Mouse (Mus musculus) hindbrain, embryonic 14.5 days (tissue): ENCODE measurements around the gene Rara. TPM values are rescaled to one million over a fixed set of nuclear protein-coding genes. Genes with fewer than 3 reads are reported as not detected.

Experiments used
- ATAC-seq: fragments of 200-750 bp; cut with Nextera tagmentation; 2 replicates; pipeline ENCODE4 v1.8.0; 2017; ENCODE audit warnings: moderate number of reproducible peaks, mild to moderate bottlenecking, moderate TSS enrichment, moderate library complexity; ENCODE audit not compliant: low FRiP score
- DNase-seq: peaks from one replicate; pipeline ENCODE4 v3.0.0-alpha.2; 2015; ENCODE audit warnings: low spot score
- H3K27ac ChIP-seq: fragments of 300-500 bp; sonication (generic); 2 replicates; pipeline ENCODE4 v1.5.1; 2014; ENCODE audit warnings: mild to moderate bottlenecking, moderate library complexity
- H3K27me3 ChIP-seq: fragments of 300-500 bp; sonication (generic); 2 replicates; pipeline ENCODE4 v1.6.1; 2014; ENCODE audit warnings: mild to moderate bottlenecking, low read length, mixed read lengths; ENCODE audit not compliant: control insufficient read depth, insufficient read depth
- H3K36me3 ChIP-seq: fragments of 300-500 bp; sonication (generic); replicated peaks from 2 replicates; pipeline ENCODE4 v1.6.1; 2014; ENCODE audit not compliant: control insufficient read depth, insufficient read depth
- H3K4me1 ChIP-seq: fragments of 300-500 bp; sonication (generic); replicated peaks from 2 replicates; pipeline ENCODE4 v1.6.1; 2014; ENCODE audit warnings: antibody characterized with exemption, low read length, mixed read lengths; ENCODE audit not compliant: control insufficient read depth, insufficient read depth
- H3K4me2 ChIP-seq: fragments of 300-500 bp; sonication (generic); replicated peaks from 2 replicates; pipeline ENCODE4 v1.6.1; 2014; ENCODE audit warnings: mild to moderate bottlenecking, moderate library complexity
- H3K4me3 ChIP-seq: fragments of 300-500 bp; sonication (generic); replicated peaks from 2 replicates; pipeline ENCODE4 v1.5.1; 2014; ENCODE audit warnings: mild to moderate bottlenecking, low read length
- H3K9ac ChIP-seq: fragments of 300-500 bp; sonication (generic); 2 replicates; pipeline ENCODE4 v1.6.1; 2014
- H3K9me3 ChIP-seq: fragments of 300-500 bp; sonication (generic); 2 replicates; pipeline ENCODE4 v1.6.1; 2016; ENCODE audit warnings: low read length; ENCODE audit not compliant: control insufficient read depth
- WGBS: fragments of 180-500 bp; shearing (Covaris S2); extraction: QIAGEN DNeasy Blood & Tissue Kit; methylation state at CpG from one replicate; pipeline ENCODE4 v1.1.7; 2014; 5-methylcytosine and 5-hydroxymethylcytosine counted together
- polyA plus RNA-seq: library from polyadenylated mRNA; unstranded; fragments of >200 nt; fragmentation: Nextera tagmentation; extraction: Ambion mirVana; gene quantifications from 2 replicates; pipeline ENCODE4 v1.2.1, GENCODE M21; 2014

The Rara gene
- polyA plus RNA-seq, 1 experiment from 2014 or later: 18.7 TPM

GRCm38 (mm10) chr11:99019844-99020243, 92.2 kb downstream of the Rara start:
- no peak overlapping the region for H3K4me2 ChIP-seq
- ATAC-seq (no peak), DNase-seq (no peak)
- no peaks in the 10 kb centered on the region for H3K4me1 ChIP-seq
- WGBS: 94% methylated on average over 6 of the region's 6 CpGs
- no peak overlapping the region for H3K4me3 ChIP-seq
- H3K9me3 ChIP-seq: no peaks in the 10 kb centered on the region
- no peak overlapping the region for H3K27ac ChIP-seq
- H3K27me3 ChIP-seq: no peaks in the 10 kb centered on the region
- 0 out of 2 replicates have a peak, but pooled peaks cover 10% of the 10 kb centered on the region for H3K36me3 ChIP-seq
- H3K9ac ChIP-seq: no peak overlapping the region

- WGBS: 84% methylated on average over 5 of the region's 5 CpGs
Measured at GRCm38 (mm10) chr11:99022384-99022933, 94.8 kb downstream of the Rara start.

GRCm38 (mm10) chr11:99023094-99023493, 95.5 kb downstream of the Rara start:
- H3K27ac ChIP-seq: no peak overlapping the region
- no peaks in the 10 kb centered on the region for H3K9me3 ChIP-seq
- H3K27me3 ChIP-seq: no peaks in the 10 kb centered on the region
- 11% methylated on average over 4 of the region's 4 CpGs for WGBS
- no peak for ATAC-seq
- peak overlapping the region; percentile 52 for H3K4me3 ChIP-seq
- DNase-seq: no peak
- 0 out of 2 replicates have a peak, but pooled peaks cover 3% of the 10 kb centered on the region for H3K36me3 ChIP-seq
- H3K4me1 ChIP-seq: no peaks in the 10 kb centered on the region
- H3K4me2 ChIP-seq: peak overlapping the region; percentile 67
- H3K9ac ChIP-seq: peak overlapping the region; percentile 55

More at GRCm38 (mm10) chr11:99022384-99022933, 94.8 kb downstream of the Rara start:
- Histone ChIP-seq H3K27me3 (no peaks in the 10 kb centered on the region), H3K4me1 (no peaks in the 10 kb centered on the region), H3K36me3 (0 out of 2 replicates have a peak, but pooled peaks cover 9% of the 10 kb centered on the region), H3K27ac (no peak overlapping the region), H3K9me3 (no peaks in the 10 kb centered on the region), H3K4me2 (peak overlapping the region; percentile 67; the same call in 1 of the 2 replicates), H3K4me3 (peak overlapping the region; percentile 52), H3K9ac (no peak overlapping the region)
- DNase-seq (no peak), ATAC-seq (no peak)

- peak within 1 kb of the TSS; percentile 55 for H3K9ac ChIP-seq
Measured at GRCm38 (mm10) chr11:99023500-99024467, 96.2 kb downstream of the Rara start, which contains the start of gene Top2a. TSS of gene Top2a (minus strand) at chr11:99024189.

More at GRCm38 (mm10) chr11:99023500-99024467, 96.2 kb downstream of the Rara start, which contains the start of gene Top2a:
- Histone ChIP-seq H3K9me3 (no peaks in the 10 kb centered on the region), H3K27ac (0 out of 2 replicates have a peak within 1 kb of the TSS, but pooled peaks have one; percentile 45), H3K4me1 (no peaks in the 10 kb centered on the region), H3K4me3 (peak within 1 kb of the TSS; percentile 52), H3K4me2 (peak within 1 kb of the TSS; percentile 67), H3K27me3 (no peaks in the 10 kb centered on the region), H3K36me3 (no peaks in the 10 kb centered on the region)
- ATAC-seq (peak; percentile 98), DNase-seq (peak; percentile 100)
- WGBS: under 1% methylated on average over 54 of the region's 54 CpGs

Other genes starting within 250 kb of the Rara start
- 130 and 141 TPM in 2 replicates for gene Psmd3, start 245.3 kb upstream of the Rara start, polyA plus RNA-seq
- gene Csf3, start 226.6 kb upstream of the Rara start, polyA plus RNA-seq: not detected in 2 replicates
- 58.4 and 62.7 TPM in 2 replicates for gene Med24, start 198.4 kb upstream of the Rara start, polyA plus RNA-seq
- gene Thra, start 187.2 kb upstream of the Rara start, polyA plus RNA-seq: 165 and 181 TPM in 2 replicates
- 3.4 and 4.1 TPM in 2 replicates for gene Nr1d1, start 152.5 kb upstream of the Rara start, polyA plus RNA-seq
- gene Msl1, start 132.3 kb upstream of the Rara start, polyA plus RNA-seq: 23.6 and 24.1 TPM in 2 replicates
- gene Casc3, start 122.9 kb upstream of the Rara start, polyA plus RNA-seq: 49.3 and 57.4 TPM in 2 replicates
- gene Rapgefl1, start 91.0 kb upstream of the Rara start, polyA plus RNA-seq: 12.0 and 12.9 TPM in 2 replicates
- gene Wipf2, start 64.2 kb upstream of the Rara start, polyA plus RNA-seq: 4.7 and 4.8 TPM in 2 replicates
- gene Cdc6, start 20.0 kb upstream of the Rara start, polyA plus RNA-seq: 4.3 and 5.2 TPM in 2 replicates
- gene Gjd3, start 55.2 kb downstream of the Rara start, polyA plus RNA-seq: 0.60 and 1.4 TPM in 2 replicates
- gene Top2a, start 96.4 kb downstream of the Rara start, polyA plus RNA-seq: 34.2 and 42.4 TPM in 2 replicates
- gene Igfbp4, start 113.4 kb downstream of the Rara start, polyA plus RNA-seq: 127 and 142 TPM in 2 replicates
- gene Tns4, start 161.5 kb downstream of the Rara start, polyA plus RNA-seq: 0.20 TPM in 1 of 2 replicates, not detected in the other
- gene Ccr7, start 227.3 kb downstream of the Rara start, polyA plus RNA-seq: 0.23 TPM in 1 of 2 replicates, not detected in the other